Mouse (Mus musculus) stomach, postnatal 0 days (tissue): ENCODE results near the gene Sema3a.

Experiments used
- CTCF ChIP-seq: IDR thresholded peaks from 2 replicates; pipeline ENCODE4 v1.5.1; 2016; ENCODE audit warnings: antibody characterized with exemption, low read depth, mild to moderate bottlenecking, moderate library complexity
- EP300 ChIP-seq: optimal IDR thresholded peaks from 2 replicates; pipeline ENCODE3; 2016; ENCODE audit warnings: antibody characterized with exemption

DNA sequence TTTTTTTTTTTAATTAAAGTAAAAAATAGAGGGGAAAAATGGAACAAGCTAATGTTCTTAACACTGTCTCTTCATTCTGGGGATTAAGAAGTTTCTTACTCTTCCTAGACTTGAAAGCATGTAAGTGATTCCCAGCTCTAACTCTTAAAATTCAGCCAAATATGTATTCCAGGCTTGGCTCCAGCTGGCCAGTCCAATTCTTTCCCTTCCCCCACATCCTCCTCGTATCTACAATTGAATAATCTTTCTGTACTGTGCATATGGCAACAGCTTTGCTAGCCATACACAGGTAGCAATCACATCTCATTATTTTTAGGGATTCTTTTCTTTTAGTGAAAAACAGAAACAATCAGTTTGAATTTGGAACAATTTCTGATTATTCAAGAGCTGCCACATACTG, 303.5 kb downstream of the Sema3a start:
- TF ChIP-seq CTCF: no peak
- no peak for TF ChIP-seq EP300
